Mouse (Mus musculus): Measurements from ENCODE around the gene Nme2.

Nme2 gene

GRCm38 (mm10) chr11:93956159-93956558 is at the start of gene Nme2:
Gene Nme2 (minus strand): TSS chr11:93956259.
- DNase-seq: no peak

- no peak for DNase-seq
These were observed 47.3 kb upstream of the Nme2 start for GRCm38 (mm10) chr11:94003346-94003745.

- no peak for DNase-seq
These were observed 43.2 kb upstream of the Nme2 start for GRCm38 (mm10) chr11:93999276-93999675.

GRCm38 (mm10) chr11:93997141-93997775 is 41.2 kb upstream of the Nme2 start:
- peak; percentile 45 for DNase-seq

- peak; percentile 69 for DNase-seq
These were observed 40.5 kb upstream of the Nme2 start for GRCm38 (mm10) chr11:93996306-93997140.

- DNase-seq: peak; percentile 95
These were observed 39.8 kb upstream of the Nme2 start, which contains the start of gene Spag9 for GRCm38 (mm10) chr11:93995720-93996305. Gene Spag9 (plus strand): TSS chr11:93996091.

GRCm38 (mm10) chr11:93995111-93995719 is 39.2 kb upstream of the Nme2 start:
- peak; percentile 68 for DNase-seq

GRCm38 (mm10) chr11:93994531-93994930 is 38.5 kb upstream of the Nme2 start:
- DNase-seq: peak; percentile 20

GRCm38 (mm10) chr11:93988328-93989062 is 32.4 kb upstream of the Nme2 start:
- no peak for DNase-seq

- DNase-seq: no peak
These were observed 31.7 kb upstream of the Nme2 start for GRCm38 (mm10) chr11:93987625-93988327.

- DNase-seq: no peak
These were observed 31.0 kb upstream of the Nme2 start for GRCm38 (mm10) chr11:93987026-93987425.

- no peak for DNase-seq
These were observed 30.2 kb upstream of the Nme2 start for GRCm38 (mm10) chr11:93986298-93986697.

GRCm38 (mm10) chr11:93985265-93985664 is 29.2 kb upstream of the Nme2 start:
- no peak for DNase-seq

GRCm38 (mm10) chr11:93984619-93985018 is 28.6 kb upstream of the Nme2 start:
- no peak for DNase-seq

GRCm38 (mm10) chr11:93979502-93980049 is 23.5 kb upstream of the Nme2 start:
- DNase-seq: no peak

- no peak for DNase-seq
These were observed 16.9 kb upstream of the Nme2 start for GRCm38 (mm10) chr11:93972951-93973350.

GRCm38 (mm10) chr11:93969799-93970198 is 13.7 kb upstream of the Nme2 start:
- no peak for DNase-seq

GRCm38 (mm10) chr11:93969171-93969570 is 13.1 kb upstream of the Nme2 start:
- DNase-seq: no peak

- DNase-seq: no peak
These were observed 12.7 kb upstream of the Nme2 start for GRCm38 (mm10) chr11:93968848-93969128.

GRCm38 (mm10) chr11:93968005-93968847 is 12.2 kb upstream of the Nme2 start, which contains the start of the genes Gm20390 and Nme1:
Gene Gm20390 (minus strand): TSS chr11:93968293.
Gene Nme1 (minus strand): TSS chr11:93968521.
- DNase-seq: peak; percentile 97

GRCm38 (mm10) chr11:93967381-93967780 is 11.3 kb upstream of the Nme2 start:
- peak; percentile 26 for DNase-seq
